Mouse (Mus musculus): ENCODE measurements around the gene Ldhb. TPM values are rescaled to one million over a fixed set of nuclear protein-coding genes. Genes with fewer than 3 reads are reported as not detected.

The Ldhb gene
- total and polyA plus RNA-seq, 3 experiments: 0.25 to 0.59 TPM; not detected in 1

DNA sequence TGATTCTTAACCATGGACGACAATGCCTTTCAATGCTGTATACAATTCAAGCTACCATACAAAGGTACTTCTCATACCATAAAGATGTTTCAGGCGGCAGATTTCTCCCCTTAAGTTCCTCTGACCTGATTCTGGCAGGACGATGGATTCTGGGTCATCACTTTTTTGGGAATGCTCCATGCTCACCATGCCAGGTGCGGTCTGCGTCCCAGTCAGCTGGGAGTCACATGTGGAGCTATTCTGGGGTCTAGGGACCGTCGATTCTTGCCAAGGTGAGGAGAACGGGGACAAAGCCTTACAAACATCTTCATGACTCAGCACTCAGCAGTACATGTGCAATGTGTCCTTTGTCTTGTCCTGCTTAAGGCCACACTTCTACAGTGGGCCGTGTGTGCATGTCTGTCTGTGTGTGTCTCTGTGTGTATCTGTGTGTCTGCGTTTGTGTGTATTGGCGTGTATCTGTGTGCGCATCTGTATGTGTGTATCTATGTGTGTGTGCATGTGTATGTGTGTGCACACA is 13.9 kb upstream of the Ldhb start:
- Histone ChIP-seq H3K27ac (ENCODE audit: insufficient read depth, low read depth) (no peak overlapping the region), H3K27me3 (replicated peaks) (no peaks in the 10 kb centered on the region), H3K79me2 (replicated peaks; ENCODE audit: control insufficient read depth, extremely low read depth, insufficient read depth, poor library complexity, severe bottlenecking) (no peaks in the 10 kb centered on the region), H3K4me2 (ENCODE audit: insufficient read depth, low read depth, poor library complexity, severe bottlenecking) (no peak overlapping the region), H3K4me1 (ENCODE audit: control insufficient read depth in 1 of 2, insufficient read depth in 2 of 2) (peaks cover 3 to 5% of the 10 kb centered on the region in 2 experiments; a peak in 1 of 4 replicates), H3K9ac (ENCODE audit: insufficient read depth, low read depth) (no peak overlapping the region), H3K4me3 (replicated peaks in 1 of 3; ENCODE audit: low read depth in 2 of 3, low read length in 2 of 3, poor library complexity in 1 of 3) (no peak overlapping the region), H3K36me3 (replicated peaks in 1 of 2; ENCODE audit: control insufficient read depth in 1 of 2, insufficient read depth in 1 of 2, low read length in 1 of 2) (no peaks in the 10 kb centered on the region), H3K9me3 (replicated peaks; ENCODE audit: low read length) (no peaks in the 10 kb centered on the region)
- in situ Hi-C loops (cut with MboI; ENCODE audit: low pct_ligation_motif_present, low pct_unique_long_range_greater_than_20kb, low sequenced_read_pairs): loop anchor here (5.0 to 25.0 kb wide), 3 partner anchors 184 to 1034 kb away; partner anchors contain the start of gene Pyroxd1
- no peak for TF ChIP-seq NRF1 (IDR thresholded peaks at IDR 0.05; ENCODE audit: low read depth, low read length)
- TF ChIP-seq TBP (conservative IDR thresholded peaks at IDR 0.05; ENCODE audit: low read depth, low read length): no peak
- TF ChIP-seq RCOR1 (conservative IDR thresholded peaks at IDR 0.05; ENCODE audit: low read depth, low read length): no peak
- TF ChIP-seq ZC3H11A (IDR thresholded peaks at IDR 0.05; ENCODE audit: low read depth, low read length): no peak
- TF ChIP-seq HCFC1 (IDR thresholded peaks at IDR 0.05; ENCODE audit: low read depth, low read length): no peak
- no peak for TF ChIP-seq CTCF (conservative IDR thresholded peaks at IDR 0.05 in 1 of 2, IDR thresholded peaks at IDR 0.05 in 1 of 2; ENCODE audit: low read depth in 2 of 2, low read length in 2 of 2)
- TF ChIP-seq NELFE (IDR thresholded peaks at IDR 0.05; ENCODE audit: low read depth, low read length): no peak
- TF ChIP-seq POLR2AphosphoS2 (IDR thresholded peaks at IDR 0.05; ENCODE audit: low read depth, low read length): no peak
- no peak for TF ChIP-seq MAFK (IDR thresholded peaks at IDR 0.05; ENCODE audit: insufficient replicate concordance, low read length)
- TF ChIP-seq ZMIZ1 (IDR thresholded peaks at IDR 0.05; ENCODE audit: low read depth, low read length): no peak
- no peak for TF ChIP-seq IRF4 (IDR thresholded peaks at IDR 0.05; ENCODE audit: low read depth, low read length)
- no peak for TF ChIP-seq SIN3A (IDR thresholded peaks at IDR 0.05; ENCODE audit: low read length)
- no peak for DNase-seq (ENCODE audit: extremely low read depth)
- dilution Hi-C loops (cut with MboI; ENCODE audit: extremely low pct_ligation_motif_present, extremely low pct_unique_long_range_greater_than_20kb, low sequenced_read_pairs): no loop called here

DNA sequence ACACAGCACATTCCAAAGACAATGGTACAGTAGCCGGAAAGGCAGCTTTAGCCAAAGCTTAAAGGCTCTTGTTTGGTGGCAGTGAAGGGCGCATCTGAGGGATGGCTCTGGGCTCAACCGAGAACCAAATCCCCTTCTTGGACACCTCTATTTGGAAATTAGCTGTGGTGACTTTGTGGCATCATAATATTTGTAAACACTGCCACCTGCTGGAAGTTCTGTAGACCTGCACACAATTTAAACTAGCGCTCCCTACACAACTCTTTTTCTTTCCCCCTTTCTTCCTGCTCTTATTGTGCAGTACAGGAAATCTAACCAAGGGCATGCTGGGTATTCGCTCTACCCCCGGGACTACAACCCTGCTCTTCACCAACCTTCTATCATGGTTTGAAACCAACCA is 11.4 kb upstream of the Ldhb start:
- in situ Hi-C loops (cut with MboI; ENCODE audit: low pct_ligation_motif_present, low pct_unique_long_range_greater_than_20kb, low sequenced_read_pairs): loop anchor here (25.0 kb wide), 2 partner anchors 182 to 1032 kb away; partner anchors contain the start of gene Pyroxd1
- peaks cover 8 to 12% of the 10 kb centered on the region in 2 experiments; a peak in 3 of 4 replicates for H3K4me1 ChIP-seq (ENCODE audit: control insufficient read depth in 1 of 2, insufficient read depth in 2 of 2)
- no peak for TF ChIP-seq RCOR1 (conservative IDR thresholded peaks at IDR 0.05; ENCODE audit: low read depth, low read length)
- no peak for TF ChIP-seq CHD2 (IDR thresholded peaks at IDR 0.05; ENCODE audit: low read length)
- TF ChIP-seq RAD21 (IDR thresholded peaks at IDR 0.05; ENCODE audit: low read depth, low read length): peak; percentile 87
- TF ChIP-seq HCFC1 (IDR thresholded peaks at IDR 0.05; ENCODE audit: low read depth, low read length): no peak
- no peak for TF ChIP-seq GABPA (IDR thresholded peaks at IDR 0.05; ENCODE audit: insufficient replicate concordance, low read depth, low read length)
- no peak for TF ChIP-seq UBTF (IDR thresholded peaks at IDR 0.05; ENCODE audit: low read depth, low read length)
- no peak for TF ChIP-seq USF1 (IDR thresholded peaks at IDR 0.05; ENCODE audit: low read depth, low read length)
- TF ChIP-seq CHD1 (IDR thresholded peaks at IDR 0.05; ENCODE audit: low read depth, low read length): no peak
- no peak for TF ChIP-seq TBP (conservative IDR thresholded peaks at IDR 0.05; ENCODE audit: low read depth, low read length)
- TF ChIP-seq KAT2A (IDR thresholded peaks at IDR 0.05; ENCODE audit: insufficient replicate concordance, low read length): no peak
- TF ChIP-seq POLR2AphosphoS2 (IDR thresholded peaks at IDR 0.05; ENCODE audit: low read depth, low read length): no peak
- TF ChIP-seq NRF1 (IDR thresholded peaks at IDR 0.05; ENCODE audit: low read depth, low read length): no peak
- peak; percentile 71 for TF ChIP-seq SMC3 (IDR thresholded peaks at IDR 0.05; ENCODE audit: low read depth, low read length)
- TF ChIP-seq MEF2A (IDR thresholded peaks at IDR 0.05; ENCODE audit: borderline replicate concordance, low read depth, low read length): no peak
- no peak for TF ChIP-seq ETS1 (conservative IDR thresholded peaks at IDR 0.05; ENCODE audit: low read depth, low read length)
- TF ChIP-seq NELFE (IDR thresholded peaks at IDR 0.05; ENCODE audit: low read depth, low read length): no peak
- TF ChIP-seq ZC3H11A (IDR thresholded peaks at IDR 0.05; ENCODE audit: low read depth, low read length): peak; percentile 38; the same call in 1 of the 2 replicates
- TF ChIP-seq CTCF (conservative IDR thresholded peaks at IDR 0.05 in 1 of 2, IDR thresholded peaks at IDR 0.05 in 1 of 2; ENCODE audit: low read depth in 2 of 2, low read length in 2 of 2): peak; percentile 55 to 81
- no peak for TF ChIP-seq SIN3A (IDR thresholded peaks at IDR 0.05; ENCODE audit: low read length)
- no peak for TF ChIP-seq JUN (IDR thresholded peaks at IDR 0.05; ENCODE audit: insufficient read depth, low read depth, low read length)
- TF ChIP-seq MAFK (IDR thresholded peaks at IDR 0.05; ENCODE audit: insufficient replicate concordance, low read length): no peak
- no peak for TF ChIP-seq ZKSCAN1 (IDR thresholded peaks at IDR 0.05; ENCODE audit: borderline replicate concordance, low read depth, low read length)
- H3K9ac ChIP-seq (ENCODE audit: insufficient read depth, low read depth): no peak overlapping the region
- H3K4me3 ChIP-seq (replicated peaks in 1 of 3; ENCODE audit: low read depth in 2 of 3, low read length in 2 of 3, poor library complexity in 1 of 3): no peak overlapping the region
- peak; percentile 58 for DNase-seq (ENCODE audit: extremely low read depth)
- dilution Hi-C loops (cut with MboI; ENCODE audit: extremely low pct_ligation_motif_present, extremely low pct_unique_long_range_greater_than_20kb, low sequenced_read_pairs): no loop called here
- H3K36me3 ChIP-seq (replicated peaks in 1 of 2; ENCODE audit: control insufficient read depth in 1 of 2, insufficient read depth in 1 of 2, low read length in 1 of 2): no peaks in the 10 kb centered on the region
- H3K79me2 ChIP-seq (replicated peaks; ENCODE audit: control insufficient read depth, extremely low read depth, insufficient read depth, poor library complexity, severe bottlenecking): no peaks in the 10 kb centered on the region
- H3K9me3 ChIP-seq (replicated peaks; ENCODE audit: low read length): no peaks in the 10 kb centered on the region
- H3K27ac ChIP-seq (ENCODE audit: insufficient read depth, low read depth): no peak overlapping the region
- H3K4me2 ChIP-seq (ENCODE audit: insufficient read depth, low read depth, poor library complexity, severe bottlenecking): 0 out of 2 replicates have a peak overlapping the region, but pooled peaks have one; percentile 8
- no peaks in the 10 kb centered on the region for H3K27me3 ChIP-seq (replicated peaks)
